ENCODE assay signal across 19 mouse cellular contexts in genomic region chr2:127324456-127324855, GRCm38 (mm10). TPM values are rescaled to one million over a fixed set of nuclear protein-coding genes. Genes with fewer than 3 reads are reported as not detected.
"Had no signal": no experiment of that assay in that cellular context is flagged by ENCODE, and none has a peak within 500 bp of the region (broad histone marks: within the 10 kb centered on the region; RNA-seq: fewer than 3 reads in every experiment).

No protein-coding gene starts in this region.

- DNase-seq: kidney, adult 18-20 months; kidney, postnatal 14 days; liver, embryonic 13.5 days; lung, adult 18-20 months; midbrain, embryonic 14.5 days; retina, postnatal 1 day; right cerebral cortex, postnatal 4 days; thymus, postnatal 25 days had no signal

- H3K27me3 ChIP-seq: limb, embryonic 15.5 days; liver, embryonic 13.5 days; neural tube, embryonic 13.5 days had no signal

- H3K9ac ChIP-seq: limb, embryonic 15.5 days; liver, embryonic 13.5 days; neural tube, embryonic 13.5 days had no signal

- H3K27ac ChIP-seq: left cerebral cortex, adult 2 months; limb, embryonic 15.5 days; liver, embryonic 13.5 days; midbrain, embryonic 10.5 days; neural tube, embryonic 13.5 days had no signal

- H3K4me3 ChIP-seq: left cerebral cortex, adult 2 months; limb, embryonic 15.5 days; liver, embryonic 13.5 days; midbrain, embryonic 10.5 days; myocyte; neural tube, embryonic 13.5 days had no signal

- H3K9me3 ChIP-seq: limb, embryonic 15.5 days; liver, embryonic 13.5 days; midbrain, embryonic 10.5 days; neural tube, embryonic 13.5 days had no signal

- H3K4me2 ChIP-seq: limb, embryonic 15.5 days; liver, embryonic 13.5 days; neural tube, embryonic 13.5 days had no signal

- H3K4me1 ChIP-seq: limb, embryonic 15.5 days; midbrain, embryonic 10.5 days; neural tube, embryonic 13.5 days had no signal

- H3K36me3 ChIP-seq: limb, embryonic 15.5 days; liver, embryonic 13.5 days; midbrain, embryonic 10.5 days; neural tube, embryonic 13.5 days had no signal

RNA-seq across cellular contexts. Expression of gene Astl, which starts 14.0 kb away (rescaled TPM):
- total RNA-seq: layer of hippocampus, postnatal 25 days; left cerebral cortex, adult 2 months; left cerebral cortex, postnatal 25 days had no signal
- polyA plus RNA-seq: kidney, embryonic 14.5 days; limb, embryonic 11.5 days; liver, embryonic 13.5 days; lung, embryonic 16.5 days; midbrain, embryonic 10.5 days; midbrain, embryonic 14.5 days; neural tube, embryonic 13.5 days; stomach, embryonic 16.5 days had no signal

RNA-seq across cellular contexts. Expression of gene Adra2b, which starts 38.6 kb away (rescaled TPM):
- polyA plus RNA-seq: myocyte had no signal
